Mouse (Mus musculus) central nervous system, embryonic 18 days (tissue): ENCODE measurements around the gene Tmem229b. TPM values are rescaled to one million over a fixed set of nuclear protein-coding genes. Genes with fewer than 3 reads are reported as not detected.

ENCODE experiments used
- polyA plus RNA-seq: library from polyadenylated mRNA; depleted of rRNA; stranded (reverse); fragments of >200 nt; gene quantifications from 2 replicates; pipeline ENCODE4 v1.2.3, GENCODE M21; 2012; rRNA removed

Tmem229b gene
- polyA plus RNA-seq, result 76.5 and 80.4 TPM in 2 replicates

DNA sequence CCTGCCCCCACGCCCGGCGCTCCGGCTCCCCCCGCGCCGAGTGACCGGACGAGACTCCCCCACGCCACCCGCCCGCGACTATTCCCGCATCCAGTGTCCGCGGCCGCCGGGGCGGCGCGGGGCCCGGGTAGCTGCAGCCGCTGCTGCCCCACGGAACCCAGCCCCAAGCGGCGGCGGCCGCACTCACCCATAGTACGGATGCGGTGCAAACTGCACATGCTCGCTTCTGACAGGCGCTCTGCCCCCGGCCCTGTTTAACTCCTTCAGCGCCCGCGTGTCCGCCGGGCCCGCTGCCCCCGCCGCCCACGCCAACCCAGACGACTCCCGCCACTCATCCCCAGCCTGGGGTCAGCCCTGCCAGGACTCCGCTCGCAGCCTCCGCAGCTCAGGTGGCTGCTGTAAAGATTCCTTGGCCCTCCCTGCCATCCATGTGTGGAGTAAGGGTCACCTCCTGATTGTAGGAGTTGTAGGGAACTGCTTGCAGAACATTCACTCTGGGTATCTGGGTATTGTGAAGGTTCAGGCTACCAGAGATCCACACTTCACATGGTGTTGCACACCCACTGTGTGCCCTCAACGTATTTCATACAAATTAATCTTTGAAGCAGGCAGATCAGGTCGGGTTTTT, at the start of gene Tmem229b:
TSS of gene Tmem229b (minus strand) at position 502 of the 628 bp plus-strand sequence.

DNA sequence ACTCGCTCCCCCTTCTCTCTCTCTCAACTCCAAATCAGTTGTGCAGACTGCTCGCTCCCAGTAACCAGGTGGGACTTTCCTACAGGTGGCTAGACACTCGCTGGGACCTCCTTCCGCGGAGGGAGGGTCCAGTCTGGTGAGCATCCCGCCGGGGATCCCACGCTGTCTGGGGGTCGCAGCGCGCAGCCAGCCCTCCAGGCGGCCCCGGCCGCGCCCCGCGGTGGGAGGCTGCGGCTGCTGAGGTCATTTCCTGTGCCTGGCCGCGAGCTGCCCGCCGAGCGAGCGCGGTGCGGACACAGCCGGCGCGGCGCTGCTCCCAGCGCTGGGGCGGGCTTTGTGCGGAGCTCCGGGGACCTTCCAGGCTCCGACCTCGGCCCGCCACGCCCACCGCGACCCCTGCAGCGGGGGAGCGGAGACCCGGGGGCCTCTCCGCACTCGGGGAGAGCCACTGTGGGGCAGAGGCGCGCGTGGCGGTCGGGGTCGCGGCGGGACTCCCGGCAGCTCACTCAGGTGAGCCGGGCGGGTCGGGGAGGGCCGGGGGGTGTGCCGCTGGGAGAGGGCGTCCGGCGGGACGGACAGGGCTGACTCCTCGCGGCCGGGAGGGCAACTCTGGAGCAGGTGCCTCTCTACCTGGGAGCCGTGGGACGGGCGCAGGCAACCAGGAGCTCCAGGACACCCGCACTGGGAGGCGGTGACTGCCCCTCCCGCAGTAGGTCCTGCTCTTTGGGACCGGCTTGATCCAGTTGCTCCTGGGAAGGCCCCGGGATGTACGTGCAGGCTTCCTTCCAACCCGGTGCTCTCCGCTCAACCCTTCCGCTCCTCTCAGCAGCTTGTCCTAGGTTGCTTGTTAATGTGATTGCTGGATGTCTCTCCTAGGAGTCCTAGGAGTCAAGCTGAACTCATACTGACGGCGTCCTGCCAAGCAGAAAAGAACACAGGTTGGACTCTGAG, 21.8 kb upstream of the Tmem229b start, which contains the start of gene Plekhh1:
TSS of gene Plekhh1 (plus strand) at position 253 of the 951 bp plus-strand sequence.

Other genes starting within 250 kb of the Tmem229b start
- gene Atp6v1d, start 146.0 kb downstream of the Tmem229b start, polyA plus RNA-seq, result 86.9 and 94.2 TPM in 2 replicates
- 46.4 and 53.1 TPM in 2 replicates for gene Eif2s1, start 145.8 kb downstream of the Tmem229b start, polyA plus RNA-seq
- gene Plek2, start 100.7 kb downstream of the Tmem229b start, polyA plus RNA-seq, result 1.6 and 1.8 TPM in 2 replicates
- 4.4 and 4.6 TPM in 2 replicates for gene Plekhh1, start 21.5 kb upstream of the Tmem229b start, polyA plus RNA-seq
- gene Pigh, start 82.0 kb upstream of the Tmem229b start, polyA plus RNA-seq, result 14.0 and 15.4 TPM in 2 replicates
- gene Arg2, start 123.2 kb upstream of the Tmem229b start, polyA plus RNA-seq, result 13.4 and 15.0 TPM in 2 replicates
- 111 and 120 TPM in 2 replicates for gene Vti1b, start 165.0 kb upstream of the Tmem229b start, polyA plus RNA-seq
- 43.1 and 43.6 TPM in 2 replicates for gene Rdh11, start 184.7 kb upstream of the Tmem229b start, polyA plus RNA-seq
- 1.6 and 2.1 TPM in 2 replicates for gene Rdh12, start 201.3 kb upstream of the Tmem229b start, polyA plus RNA-seq